Mouse (Mus musculus) lung, adult 2 months (tissue): ENCODE results near the gene Naa50. TPM values are rescaled to one million over a fixed set of nuclear protein-coding genes. Genes with fewer than 3 reads are reported as not detected.

Experiments
- DNase-seq: peaks from one replicate; pipeline ENCODE4 v3.0.0; 2022
- H3K4me1 ChIP-seq: fragments of 200-500 bp; 2 replicates; pipeline ENCODE4 v1.6.1; 2011; ENCODE audit warnings: low read length; ENCODE audit not compliant: control insufficient read depth, insufficient read depth
- H3K4me3 ChIP-seq: fragments of 200-500 bp; replicated peaks from 2 replicates; pipeline ENCODE3; 2011; ENCODE audit warnings: low read depth, mild to moderate bottlenecking, control low read depth, low read length; ENCODE audit errors: extremely low read depth
- CTCF ChIP-seq: fragments of 200-500 bp; IDR thresholded peaks from 2 replicates; pipeline ENCODE4 v1.5.1; 2011; ENCODE audit warnings: mild to moderate bottlenecking, low read length, control low read depth; ENCODE audit not compliant: insufficient read depth
- POLR2A ChIP-seq: fragments of 200-500 bp; IDR thresholded peaks from 2 replicates; pipeline ENCODE4 v1.6.1; 2011; ENCODE audit warnings: low read depth, mild to moderate bottlenecking, control low read depth, low read length, borderline replicate concordance; ENCODE audit errors: extremely low read depth
- WGBS: fragments of 180-500 bp; shearing (Covaris S2); methylation state at CpG from one replicate; pipeline ENCODE4 v1.1.7; 2018; 5-methylcytosine and 5-hydroxymethylcytosine counted together
- polyA plus RNA-seq: library from polyadenylated mRNA; depleted of rRNA; stranded (reverse); fragments of >200 nt; gene quantifications from 2 replicates; pipeline ENCODE4 v1.2.3, GENCODE M21; 2012

Gene Naa50
- polyA plus RNA-seq, 1 experiment = 8.3 TPM

DNA sequence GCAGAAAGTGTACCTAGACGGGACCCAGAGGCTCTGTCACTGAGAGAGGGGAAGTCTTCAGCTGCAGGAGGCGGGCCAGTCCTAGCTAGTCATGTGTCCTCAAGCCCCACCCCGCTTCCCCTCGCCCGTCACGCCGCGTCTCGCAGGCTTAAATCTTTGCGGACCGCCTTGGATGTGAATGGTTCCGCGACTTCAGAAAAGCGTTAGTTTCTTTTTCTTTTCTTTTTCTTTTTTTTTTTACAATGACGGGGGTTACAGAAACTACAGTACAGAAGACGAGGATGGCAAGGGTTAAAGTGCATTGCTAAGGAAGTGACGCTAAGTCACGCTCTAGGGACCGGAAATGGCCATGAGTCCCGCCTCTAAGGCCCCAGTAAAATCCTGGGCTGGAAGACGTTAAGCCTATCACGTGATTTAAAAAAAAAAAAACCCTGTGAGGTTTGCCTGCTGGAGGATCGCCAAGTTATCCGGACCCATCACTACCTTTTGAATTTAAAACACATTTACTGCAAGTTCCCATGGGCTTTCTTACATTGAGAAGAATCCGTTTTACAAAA, 573 bp upstream of the Naa50 start:
- no peak for TF ChIP-seq CTCF
- WGBS = under 1% methylated on average over 25 of the region's 25 CpGs
- H3K4me1 ChIP-seq = peaks cover 3% of the 10 kb centered on the region
- H3K4me3 ChIP-seq = peak overlapping the region; percentile 82
- peak; percentile 89 for DNase-seq

DNA sequence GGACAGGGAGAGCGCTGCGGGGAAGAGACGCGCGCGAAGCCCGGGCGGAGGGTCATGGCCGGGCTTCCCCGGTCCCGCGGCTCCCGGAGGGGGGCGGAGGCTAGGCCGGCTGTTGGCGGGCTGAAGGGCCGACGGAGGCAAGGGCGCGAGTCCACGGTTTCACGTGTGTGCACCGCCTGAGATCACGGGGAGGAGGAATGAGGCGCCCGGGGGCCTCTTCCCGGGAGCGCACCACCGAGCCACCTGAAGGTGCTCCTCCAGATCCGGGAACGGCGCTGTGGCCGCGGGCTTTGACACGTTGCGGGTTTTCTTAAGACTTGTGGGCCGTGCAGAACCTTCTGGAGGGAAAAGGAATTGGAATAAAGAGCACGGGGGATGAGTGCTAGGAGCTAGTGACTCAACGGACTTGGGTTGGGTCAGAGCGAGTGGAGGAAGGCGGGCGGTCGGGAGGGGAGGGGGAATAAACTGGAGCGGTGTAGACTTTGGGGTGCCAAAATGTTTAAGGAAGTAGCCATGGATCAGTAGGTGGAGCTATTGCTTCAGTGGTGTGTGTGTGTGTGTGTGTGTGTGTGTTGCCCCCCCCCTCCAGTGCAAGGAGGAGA, 657 bp downstream of the Naa50 start:
- 0 out of 2 replicates have a peak, but pooled peaks have one; percentile 7 for TF ChIP-seq CTCF
- no peak; the same call in 1 of the 2 replicates for TF ChIP-seq POLR2A
- Histone ChIP-seq H3K4me3 (peak overlapping the region; percentile 65), H3K4me1 (peaks cover 3% of the 10 kb centered on the region)
- peak; percentile 70 for DNase-seq
- WGBS = 1% methylated on average over 44 of the region's 44 CpGs

DNA sequence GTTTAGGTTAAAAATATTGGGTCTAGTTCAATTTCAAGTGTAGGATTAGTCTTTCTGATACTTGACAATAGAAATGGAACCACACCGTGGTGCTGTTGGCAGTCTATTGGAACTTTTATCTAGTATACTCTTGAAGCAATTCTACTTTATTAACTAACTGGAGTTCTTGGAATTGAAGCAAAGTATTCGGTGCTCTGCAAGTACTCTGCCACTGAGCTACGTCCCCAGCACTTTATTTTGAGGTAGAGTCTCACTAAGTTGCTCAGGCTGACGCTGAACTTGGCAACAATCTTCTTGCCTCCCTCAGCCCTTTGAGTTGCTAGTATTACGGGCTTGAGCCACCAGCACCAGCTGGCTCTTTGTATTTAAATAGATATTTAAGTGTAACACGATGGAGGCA, 1.9 kb downstream of the Naa50 start:
- no peak for DNase-seq

DNA sequence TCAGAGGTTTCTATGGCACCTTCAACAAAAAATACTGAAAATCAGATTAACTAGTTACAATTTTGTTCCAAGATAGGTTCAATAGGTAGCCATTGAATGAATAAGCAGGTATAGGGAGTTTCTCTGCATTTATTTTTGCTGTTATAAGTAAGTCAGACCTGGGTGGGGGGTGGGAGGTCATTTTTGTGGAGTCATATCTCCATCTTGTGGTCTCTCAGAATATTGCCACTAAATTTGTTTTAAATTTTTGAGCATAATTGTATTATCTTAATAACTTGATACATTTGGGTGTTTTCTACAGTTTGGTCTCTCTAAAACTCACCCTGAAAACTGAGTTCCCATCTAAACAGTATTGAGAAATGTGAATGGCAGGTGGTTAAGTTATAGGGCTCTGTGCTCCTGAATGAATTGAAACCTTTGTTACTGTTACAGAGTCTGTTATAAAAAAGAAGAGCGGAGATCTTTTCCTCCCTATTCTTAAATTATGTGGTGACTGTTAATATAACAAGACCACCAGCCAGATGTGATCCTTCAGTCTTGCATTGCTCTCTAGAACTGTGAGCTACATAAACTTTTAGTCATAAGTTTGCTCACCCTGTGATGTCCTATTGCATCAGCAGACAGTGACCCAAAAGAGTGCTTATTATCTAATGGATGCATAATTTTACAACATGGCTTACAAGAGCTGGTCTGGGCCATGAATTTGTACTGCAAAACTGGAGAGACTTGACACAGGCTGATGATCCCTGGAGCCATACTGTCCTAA, 9.6 kb downstream of the Naa50 start:
- 90% methylated on average over 1 of the region's 1 CpGs for WGBS

More for the DNA sequence above, 1.9 kb downstream of the Naa50 start:
- Histone ChIP-seq H3K4me1 (peaks cover 3% of the 10 kb centered on the region), H3K4me3 (no peak overlapping the region)
- TF ChIP-seq CTCF (no peak), POLR2A (no peak)
- 27% methylated on average over 6 of the region's 6 CpGs for WGBS

DNA sequence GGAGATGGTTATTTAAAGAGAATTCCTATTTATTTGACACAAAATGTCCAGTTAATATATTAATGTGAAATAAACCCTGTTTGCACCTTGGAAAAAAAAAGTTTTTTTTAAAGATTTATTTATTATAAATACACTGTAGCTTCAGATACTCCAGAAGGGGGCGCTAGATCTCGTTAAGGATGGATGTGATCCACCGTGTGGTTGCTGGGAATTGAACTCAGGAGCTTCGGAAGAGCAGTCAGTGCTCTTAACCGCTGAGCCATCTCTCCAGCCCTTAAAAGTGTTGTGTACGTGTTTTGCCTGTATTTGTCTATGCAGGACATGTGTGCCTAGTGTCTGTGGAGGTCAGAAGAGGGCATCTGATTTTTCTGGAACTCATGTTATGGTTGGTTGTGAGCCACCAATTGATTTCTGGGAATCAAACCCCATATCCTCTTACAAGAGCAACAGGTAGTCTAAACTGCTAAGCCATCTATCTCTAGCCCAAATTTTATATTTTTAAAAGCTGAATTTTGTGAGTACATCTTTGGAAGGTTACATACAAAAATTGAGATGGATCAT, 14.9 kb downstream of the Naa50 start:
- no peak for DNase-seq
- Histone ChIP-seq H3K4me3 (no peak overlapping the region), H3K4me1 (no peaks in the 10 kb centered on the region)
- 74% methylated on average over 6 of the region's 6 CpGs for WGBS
- TF ChIP-seq POLR2A (no peak), CTCF (no peak)

More for the DNA sequence above, 9.6 kb downstream of the Naa50 start:
- no peak overlapping the region for H3K4me3 ChIP-seq
- no peak for DNase-seq
- TF ChIP-seq POLR2A = no peak
- TF ChIP-seq CTCF = no peak
- no peaks in the 10 kb centered on the region for H3K4me1 ChIP-seq

DNA sequence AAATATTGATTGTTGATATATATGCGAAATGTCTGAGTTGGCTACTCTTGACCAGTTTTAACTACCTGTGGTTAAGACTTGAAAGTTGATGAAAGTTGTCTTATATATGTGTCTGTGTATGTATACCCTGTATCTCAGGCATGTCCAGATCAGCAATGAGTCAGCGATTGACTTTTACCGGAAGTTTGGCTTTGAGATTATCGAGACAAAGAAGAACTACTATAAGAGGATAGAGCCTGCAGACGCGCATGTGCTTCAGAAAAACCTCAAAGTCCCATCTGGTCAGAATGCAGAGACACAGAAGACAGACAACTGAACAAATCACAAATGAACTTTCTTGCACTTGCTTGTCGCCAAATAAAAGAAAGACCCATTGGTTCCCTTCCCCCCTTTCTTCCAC, 19.7 kb downstream of the Naa50 start:
- 91% methylated on average over 7 of the region's 7 CpGs for WGBS
- no peaks in the 10 kb centered on the region for H3K4me1 ChIP-seq

DNA sequence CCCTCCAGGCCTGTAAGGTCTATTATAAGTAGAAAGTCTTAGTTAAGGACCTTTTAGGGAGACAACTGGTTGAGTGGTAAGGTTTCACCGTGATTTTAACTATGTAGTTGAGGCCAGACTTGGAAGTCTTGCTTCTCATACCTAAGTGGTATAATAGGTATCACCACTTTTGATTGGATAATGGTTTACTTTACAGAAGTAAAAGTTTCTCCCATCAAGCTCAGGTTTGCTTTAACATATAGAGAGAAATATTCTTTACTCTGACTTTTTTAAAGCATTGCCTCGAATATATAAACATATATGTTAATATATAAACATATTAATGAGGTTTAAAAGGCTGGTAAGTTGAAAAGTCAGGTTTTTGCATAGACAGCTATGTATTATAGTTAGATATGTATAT, 24.2 kb downstream of the Naa50 start:
- 92% methylated on average over 2 of the region's 2 CpGs for WGBS

More for the DNA sequence above, 19.7 kb downstream of the Naa50 start:
- no peak for DNase-seq
- no peak overlapping the region for H3K4me3 ChIP-seq
- no peak for TF ChIP-seq POLR2A
- TF ChIP-seq CTCF = no peak

DNA sequence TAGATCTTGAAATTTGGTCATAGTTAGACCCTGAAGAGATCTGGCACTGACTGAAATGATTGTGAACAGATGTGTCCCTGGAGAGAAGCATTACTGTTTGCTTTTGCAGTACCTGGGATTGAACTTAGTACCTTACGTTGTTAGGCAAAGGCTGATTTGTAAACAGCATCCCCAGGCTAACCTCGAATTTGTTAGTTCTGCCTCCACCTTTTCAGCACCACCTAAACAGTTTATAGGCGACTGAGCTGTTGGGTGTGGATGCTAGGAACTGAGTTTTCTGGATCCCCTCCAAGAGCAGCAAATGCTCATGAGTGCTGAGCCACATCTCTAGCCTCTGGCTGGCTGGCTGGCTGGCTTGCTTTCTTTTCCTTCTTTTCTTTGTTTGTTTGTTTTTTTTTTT, 25.6 kb downstream of the Naa50 start:
- Histone ChIP-seq H3K4me1 (no peaks in the 10 kb centered on the region), H3K4me3 (no peak overlapping the region)
- no peak for TF ChIP-seq POLR2A
- no peak for TF ChIP-seq CTCF
- 44% methylated on average over 3 of the region's 3 CpGs for WGBS
- DNase-seq = no peak

More for the DNA sequence above, 24.2 kb downstream of the Naa50 start:
- TF ChIP-seq CTCF (no peak), POLR2A (no peak)
- Histone ChIP-seq H3K4me3 (no peak overlapping the region), H3K4me1 (no peaks in the 10 kb centered on the region)
- no peak for DNase-seq

DNA sequence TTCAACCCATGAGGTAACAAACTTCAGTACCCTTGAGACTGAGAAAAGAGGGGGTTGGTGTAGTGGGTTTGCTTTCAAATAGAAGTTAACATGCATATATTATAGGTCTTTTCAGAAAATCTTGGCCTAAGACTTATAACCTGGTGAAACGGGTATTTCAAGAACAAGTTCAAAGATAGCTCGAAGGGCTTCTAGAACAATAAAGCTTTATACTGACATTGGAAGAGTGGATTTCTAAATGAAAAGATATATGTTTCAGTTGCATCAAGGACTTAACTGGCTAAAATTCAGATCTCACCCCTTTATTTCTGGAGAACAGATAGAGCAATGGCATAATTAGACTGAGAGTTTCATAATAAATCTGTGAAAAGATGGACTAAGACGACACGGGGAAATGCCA, 29.4 kb downstream of the Naa50 start:
- H3K4me3 ChIP-seq = no peak overlapping the region
- TF ChIP-seq POLR2A (no peak), CTCF (no peak)
- no peak for DNase-seq
- H3K4me1 ChIP-seq = peaks cover 3% of the 10 kb centered on the region
- 71% methylated on average over 4 of the region's 4 CpGs for WGBS
